Mouse (Mus musculus) neural tube, embryonic 13.5 days (tissue): ENCODE measurements around the gene Prdm16. TPM values are rescaled to one million over a fixed set of nuclear protein-coding genes. Genes with fewer than 3 reads are reported as not detected.

Experiments
- ATAC-seq: fragments of 200-750 bp; cut with Nextera tagmentation; 2 replicates; pipeline ENCODE4 v1.8.0; 2017; ENCODE audit warnings: low read depth, mild to moderate bottlenecking, moderate TSS enrichment, moderate library complexity
- H3K27ac ChIP-seq: fragments of 300-500 bp; sonication (generic); replicated peaks from 2 replicates; pipeline ENCODE4 v1.5.1; 2015; ENCODE audit warnings: moderate library complexity, mild to moderate bottlenecking, inconsistent platforms
- H3K27me3 ChIP-seq: fragments of 300-500 bp; sonication (generic); 2 replicates; pipeline ENCODE4 v1.6.1; 2015; ENCODE audit warnings: mild to moderate bottlenecking, inconsistent platforms
- H3K36me3 ChIP-seq: fragments of 300-500 bp; sonication (generic); 2 replicates; pipeline ENCODE4 v1.6.1; 2015; ENCODE audit warnings: mild to moderate bottlenecking, inconsistent platforms
- H3K4me1 ChIP-seq: fragments of 300-500 bp; sonication (generic); replicated peaks from 2 replicates; pipeline ENCODE4 v1.6.1; 2015; ENCODE audit warnings: inconsistent platforms
- H3K4me2 ChIP-seq: fragments of 300-500 bp; sonication (generic); 2 replicates; pipeline ENCODE4 v1.6.1; 2015; ENCODE audit warnings: inconsistent platforms, mild to moderate bottlenecking, moderate library complexity
- H3K4me3 ChIP-seq: fragments of 300-500 bp; sonication (generic); 2 replicates; pipeline ENCODE4 v1.5.1; 2015; ENCODE audit warnings: mild to moderate bottlenecking, inconsistent platforms
- H3K9ac ChIP-seq: fragments of 300-500 bp; sonication (generic); 2 replicates; pipeline ENCODE4 v1.6.1; 2015; ENCODE audit warnings: moderate library complexity, mild to moderate bottlenecking, inconsistent platforms
- H3K9me3 ChIP-seq: fragments of 300-500 bp; sonication (generic); 2 replicates; pipeline ENCODE4 v1.6.1; 2016; ENCODE audit warnings: inconsistent platforms
- WGBS: fragments of 180-500 bp; shearing (Covaris S2); methylation state at CpG from one replicate; pipeline ENCODE4 v1.1.7; 2015; 5-methylcytosine and 5-hydroxymethylcytosine counted together
- polyA plus RNA-seq: library from polyadenylated mRNA; unstranded; fragments of >200 nt; fragmentation: Nextera tagmentation; extraction: Ambion mirVana; gene quantifications from 2 replicates; pipeline ENCODE4 v1.2.1, GENCODE M21; 2015

Prdm16 gene
- polyA plus RNA-seq, 1 experiment from 2014 or later = 10.0 TPM

DNA sequence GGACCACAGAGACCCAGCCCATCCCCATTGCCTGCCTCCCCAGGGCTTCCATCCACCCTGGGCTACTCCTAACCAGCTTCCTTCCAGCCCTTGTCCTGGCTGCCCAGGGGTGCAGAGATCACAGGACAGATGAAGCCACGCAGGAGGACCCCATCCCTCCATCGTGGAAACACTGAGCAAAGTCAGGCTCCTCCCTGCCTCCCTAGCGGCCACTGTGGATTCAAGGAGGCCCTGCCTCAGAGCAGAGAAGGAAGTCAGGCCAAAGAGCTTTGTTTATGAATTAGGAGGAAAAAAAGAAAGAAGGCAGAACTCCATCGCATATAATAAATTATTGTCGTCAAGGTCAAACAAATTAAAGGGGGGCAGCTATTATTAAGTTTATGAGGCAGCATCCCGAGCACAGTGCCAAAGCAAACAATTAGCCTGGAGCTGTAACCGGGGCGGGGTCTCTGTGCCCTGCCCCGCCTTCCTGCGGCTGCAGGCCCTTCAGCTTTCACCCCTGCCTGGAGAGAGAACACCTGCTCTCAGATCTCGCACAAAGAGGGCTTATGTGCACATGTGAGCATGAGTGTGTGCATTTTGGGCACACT is 288.4 kb downstream of the Prdm16 start:
- Histone ChIP-seq H3K9me3 (no peaks in the 10 kb centered on the region), H3K36me3 (no peaks in the 10 kb centered on the region), H3K4me3 (no peak overlapping the region), H3K27me3 (peaks cover 39% of the 10 kb centered on the region), H3K4me1 (peaks cover 28% of the 10 kb centered on the region), H3K9ac (0 out of 2 replicates have a peak overlapping the region, but pooled peaks have one; percentile 12), H3K4me2 (no peak overlapping the region), H3K27ac (no peak overlapping the region)
- WGBS = 15% methylated on average over 11 of the region's 11 CpGs
- ATAC-seq = no peak

DNA sequence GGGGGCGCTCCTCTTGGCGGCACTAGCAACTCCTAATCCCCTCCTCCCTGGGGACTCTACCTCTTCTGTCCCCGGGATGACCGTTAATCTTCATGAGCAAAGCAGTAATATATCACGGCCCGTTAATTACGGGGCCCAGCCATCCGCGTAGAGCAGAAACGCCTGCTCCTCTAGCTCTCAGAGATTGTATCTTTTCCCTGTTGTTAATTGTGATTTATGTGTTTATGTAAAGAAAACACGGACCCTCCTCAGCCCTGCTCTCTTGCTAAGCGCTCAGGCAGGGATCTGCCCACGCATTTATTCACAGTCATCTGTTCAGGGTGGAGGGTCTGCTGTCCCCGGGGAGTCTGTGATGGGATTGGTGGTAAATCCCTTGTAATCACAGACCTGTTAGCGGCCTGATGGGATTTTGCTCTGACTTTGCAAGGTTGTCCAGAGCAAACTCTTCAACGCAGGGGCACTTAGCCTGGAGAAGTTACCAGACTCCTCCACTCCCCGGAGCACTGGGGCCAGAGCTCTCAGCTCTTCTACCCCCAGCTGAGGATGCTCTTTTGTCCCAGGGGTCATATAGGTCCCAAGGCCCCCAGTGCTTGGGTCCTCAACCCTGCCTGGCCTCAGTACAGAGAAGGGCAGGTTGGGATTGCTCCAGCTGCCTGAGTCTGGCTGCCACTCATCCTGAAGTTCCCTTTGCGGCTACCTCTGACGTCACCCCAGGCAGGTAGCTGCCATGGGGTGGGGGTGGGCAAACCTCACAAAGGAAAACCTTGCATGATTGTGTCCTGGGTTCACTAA is 289.7 kb downstream of the Prdm16 start:
- H3K4me3 ChIP-seq = no peak overlapping the region
- no peaks in the 10 kb centered on the region for H3K9me3 ChIP-seq
- no peak overlapping the region; the same call in 1 of the 2 replicates for H3K27ac ChIP-seq
- H3K27me3 ChIP-seq = peaks cover 34% of the 10 kb centered on the region
- no peak overlapping the region for H3K9ac ChIP-seq
- no peaks in the 10 kb centered on the region for H3K36me3 ChIP-seq
- ATAC-seq = peak; percentile 49
- no peak overlapping the region for H3K4me2 ChIP-seq
- peaks cover 28% of the 10 kb centered on the region for H3K4me1 ChIP-seq
- 18% methylated on average over 19 of the region's 19 CpGs for WGBS

DNA sequence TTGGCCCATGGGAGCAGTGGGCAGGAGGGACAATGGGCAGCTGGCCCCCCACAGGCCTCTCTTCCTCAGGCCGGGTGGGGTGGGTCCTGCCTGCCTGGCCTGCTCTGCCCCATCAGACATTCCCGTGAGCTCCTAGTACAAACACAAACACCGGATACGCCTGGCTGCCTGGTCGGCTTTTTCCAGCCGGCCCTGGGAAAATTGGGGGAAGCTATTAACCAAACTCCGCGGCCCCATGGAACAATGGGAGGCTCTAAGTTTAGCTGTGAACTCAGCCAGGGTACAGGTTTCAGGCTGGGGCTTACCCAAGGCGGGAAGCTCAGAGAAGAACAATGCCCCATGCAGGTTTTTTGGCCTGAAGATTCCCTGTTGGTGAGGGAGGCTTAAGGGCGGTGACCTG is 300.0 kb downstream of the Prdm16 start:
- Histone ChIP-seq H3K9ac (peak overlapping the region; percentile 34; the same call in 1 of the 2 replicates), H3K9me3 (no peaks in the 10 kb centered on the region), H3K4me2 (no peak overlapping the region), H3K4me3 (no peak overlapping the region), H3K36me3 (peaks cover 4% of the 10 kb centered on the region; the same call in 1 of the 2 replicates), H3K27ac (peak overlapping the region; percentile 52; the same call in 1 of the 2 replicates), H3K4me1 (peaks cover 58% of the 10 kb centered on the region), H3K27me3 (peaks cover 66% of the 10 kb centered on the region)
- no peak for ATAC-seq
- 11% methylated on average over 10 of the region's 10 CpGs for WGBS

DNA sequence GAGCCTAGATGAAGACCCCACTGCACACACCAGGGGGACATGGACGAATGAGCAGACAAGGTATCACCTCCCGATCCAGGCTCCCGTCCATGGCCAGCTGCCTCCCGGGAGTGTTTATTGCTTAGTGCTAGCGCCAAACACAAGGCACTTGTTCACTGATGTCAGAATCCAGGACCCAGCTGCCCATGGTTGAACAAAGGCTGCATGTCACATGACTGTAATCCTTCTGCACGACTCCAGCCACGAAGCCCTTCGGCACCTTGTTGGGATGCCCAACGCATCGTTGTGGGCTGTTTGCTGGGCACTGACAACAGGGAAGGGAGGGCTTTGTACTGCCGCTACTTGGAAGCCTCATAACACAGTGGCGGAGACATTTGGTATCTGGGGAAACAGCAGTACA is 300.9 kb downstream of the Prdm16 start, which contains the start of gene B230104I21Rik:
B230104I21Rik (plus strand) TSS at position 367 of the 400 bp plus-strand sequence.
- Histone ChIP-seq H3K4me1 (peaks cover 67% of the 10 kb centered on the region), H3K9ac (peak within 1 kb of the TSS; percentile 52), H3K9me3 (no peaks in the 10 kb centered on the region), H3K27ac (peak within 1 kb of the TSS; percentile 52), H3K27me3 (peaks cover 66% of the 10 kb centered on the region), H3K4me3 (peak within 1 kb of the TSS; percentile 20), H3K4me2 (peak within 1 kb of the TSS; percentile 38), H3K36me3 (no peaks in the 10 kb centered on the region)
- peak; percentile 33 for ATAC-seq
- 24% methylated on average over 12 of the region's 12 CpGs for WGBS

DNA sequence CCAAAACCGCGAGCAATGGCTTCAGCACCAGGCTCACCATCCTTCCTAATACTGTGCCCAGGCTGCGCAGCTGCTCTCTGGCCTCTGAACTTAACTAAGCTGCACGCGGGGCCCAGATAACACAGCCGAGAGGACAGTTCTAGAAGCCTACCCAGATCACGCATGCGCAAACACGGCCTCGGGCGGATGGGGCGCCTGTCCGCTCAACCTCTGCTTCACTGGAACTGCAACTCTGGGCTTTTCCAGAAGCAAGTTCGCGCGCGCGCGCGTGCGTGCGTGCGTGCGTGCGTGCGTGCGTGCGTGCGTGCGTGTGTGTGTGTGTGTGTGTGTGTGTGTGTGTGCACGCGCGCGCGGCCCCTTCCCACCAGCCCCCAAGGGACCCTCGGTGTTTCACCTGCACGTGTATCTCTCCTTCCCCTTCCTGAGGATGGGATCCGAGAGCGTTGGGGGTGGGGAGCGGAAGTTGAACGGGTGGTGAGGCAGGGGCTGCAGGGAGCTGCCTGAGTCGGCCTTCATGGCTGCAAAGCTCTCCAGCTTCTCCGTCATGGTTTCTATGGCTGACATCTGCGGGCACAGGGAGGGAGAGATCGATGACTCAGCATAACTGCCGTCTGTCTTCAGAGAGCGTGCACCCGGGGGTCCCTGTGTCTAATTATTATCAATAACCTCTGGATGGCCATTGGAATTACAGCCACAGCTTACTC is 301.8 kb downstream of the Prdm16 start:
- Histone ChIP-seq H3K36me3 (no peaks in the 10 kb centered on the region), H3K9ac (peak overlapping the region; percentile 52; the same call in 1 of the 2 replicates), H3K9me3 (no peaks in the 10 kb centered on the region), H3K27me3 (peaks cover 68% of the 10 kb centered on the region), H3K4me1 (peaks cover 76% of the 10 kb centered on the region), H3K27ac (no peak overlapping the region), H3K4me2 (peak overlapping the region; percentile 38), H3K4me3 (peak overlapping the region; percentile 20)
- 54% methylated on average over 48 of the region's 48 CpGs for WGBS
- ATAC-seq = no peak

DNA sequence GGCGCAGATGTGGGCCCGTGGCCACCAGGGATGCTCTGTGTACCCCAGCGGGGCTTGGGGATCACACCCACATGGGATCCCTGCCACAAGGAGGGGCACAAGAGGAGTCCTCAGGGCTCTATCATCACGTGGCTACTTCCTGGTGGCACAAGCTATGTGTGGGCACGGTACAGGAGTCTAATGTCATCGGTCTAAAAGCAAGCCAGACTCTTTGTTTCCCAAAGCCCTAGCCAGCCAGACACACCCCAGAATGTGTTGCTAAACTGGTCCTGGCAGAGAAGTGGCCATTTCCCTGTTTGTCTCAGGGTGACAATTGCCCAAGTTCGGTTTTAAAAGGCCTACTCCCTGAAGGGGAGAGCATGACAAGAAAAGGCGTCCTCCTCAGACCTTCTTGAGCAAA is 303.4 kb downstream of the Prdm16 start:
- WGBS = 32% methylated on average over 8 of the region's 8 CpGs
- peak; percentile 13; the same call in 1 of the 2 replicates for ATAC-seq
- H3K27ac ChIP-seq = peak overlapping the region; percentile 14; the same call in 1 of the 2 replicates
- no peaks in the 10 kb centered on the region for H3K36me3 ChIP-seq
- H3K4me1 ChIP-seq = peaks cover 88% of the 10 kb centered on the region
- H3K27me3 ChIP-seq = peaks cover 56% of the 10 kb centered on the region
- H3K4me3 ChIP-seq = no peak overlapping the region
- H3K9me3 ChIP-seq = no peaks in the 10 kb centered on the region
- H3K4me2 ChIP-seq = no peak overlapping the region
- 0 out of 2 replicates have a peak overlapping the region, but pooled peaks have one; percentile 41 for H3K9ac ChIP-seq

DNA sequence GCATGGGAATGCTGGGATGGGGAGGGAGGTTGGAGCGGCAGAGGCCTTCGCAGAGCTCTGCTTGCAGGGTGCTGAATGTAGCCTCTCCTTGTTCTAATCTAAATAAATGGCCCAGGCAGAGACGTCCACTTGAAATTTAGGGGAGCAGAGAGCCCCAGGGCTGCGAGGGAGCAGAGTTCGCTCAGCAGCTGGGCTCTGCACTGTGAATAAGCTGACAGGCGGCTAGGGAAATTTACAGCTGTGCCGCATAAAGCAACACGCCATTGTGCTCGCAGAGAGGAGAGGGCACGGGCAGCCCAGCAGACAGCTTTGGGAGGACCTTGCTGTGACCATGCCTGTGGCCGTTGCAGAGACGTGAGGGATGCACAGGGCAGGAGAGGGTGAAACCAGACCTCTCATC is 305.4 kb downstream of the Prdm16 start:
- Histone ChIP-seq H3K27ac (peak overlapping the region; percentile 61), H3K9ac (peak overlapping the region; percentile 41), H3K27me3 (peaks cover 55% of the 10 kb centered on the region), H3K4me1 (peaks cover 75% of the 10 kb centered on the region), H3K9me3 (no peaks in the 10 kb centered on the region), H3K4me3 (no peak overlapping the region), H3K4me2 (peak overlapping the region; percentile 13; the same call in 1 of the 2 replicates), H3K36me3 (no peaks in the 10 kb centered on the region)
- peak; percentile 17 for ATAC-seq
- 4% methylated on average over 12 of the region's 12 CpGs for WGBS

DNA sequence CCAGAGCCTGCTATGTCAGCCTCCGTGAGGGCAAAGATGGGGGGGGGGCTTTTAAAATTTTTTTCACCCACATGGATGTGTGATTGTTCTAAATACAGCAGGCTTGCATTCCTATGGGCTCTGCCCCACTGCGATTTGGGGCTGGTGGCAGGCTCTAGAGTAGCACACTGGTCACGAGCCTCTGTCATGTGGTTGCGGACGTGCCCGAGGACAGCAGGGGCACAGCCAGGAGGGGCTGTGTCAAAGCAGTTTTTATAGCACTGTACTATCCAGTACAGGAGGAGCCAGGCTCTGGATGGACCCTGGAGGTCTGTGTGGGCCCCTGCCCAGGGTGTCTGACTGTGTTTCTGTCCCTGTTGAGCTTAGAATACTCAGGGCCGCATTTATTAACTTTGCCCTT is 306.7 kb downstream of the Prdm16 start:
- H3K36me3 ChIP-seq = no peaks in the 10 kb centered on the region
- peaks cover 56% of the 10 kb centered on the region for H3K27me3 ChIP-seq
- H3K4me3 ChIP-seq = no peak overlapping the region
- 62% methylated on average over 7 of the region's 7 CpGs for WGBS
- H3K9me3 ChIP-seq = no peaks in the 10 kb centered on the region
- no peak for ATAC-seq
- H3K27ac ChIP-seq = no peak overlapping the region
- H3K4me2 ChIP-seq = no peak overlapping the region
- H3K4me1 ChIP-seq = peaks cover 63% of the 10 kb centered on the region
- peak overlapping the region; percentile 41; the same call in 1 of the 2 replicates for H3K9ac ChIP-seq

DNA sequence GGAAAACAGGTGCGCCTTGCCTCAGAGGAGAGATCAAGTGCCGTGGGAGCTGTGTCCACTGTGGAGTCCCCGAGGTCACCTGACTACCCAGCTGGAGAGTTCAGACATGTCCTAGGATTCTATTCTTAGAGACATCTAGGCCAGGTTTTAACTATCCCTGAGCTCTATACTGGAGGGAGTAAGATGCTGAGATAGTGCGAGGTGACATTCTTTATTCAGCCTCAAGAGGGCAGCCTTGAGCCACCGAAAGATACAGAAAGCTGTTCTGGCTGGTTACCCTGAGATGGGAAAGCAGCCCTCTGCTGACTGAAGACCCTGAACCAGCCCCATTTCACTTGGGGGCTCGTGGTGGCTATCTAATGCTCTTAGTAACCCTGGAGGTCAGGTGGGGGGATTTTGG is 307.8 kb downstream of the Prdm16 start:
- Histone ChIP-seq H3K9me3 (no peaks in the 10 kb centered on the region), H3K4me3 (no peak overlapping the region), H3K27me3 (peaks cover 46% of the 10 kb centered on the region), H3K9ac (no peak overlapping the region), H3K27ac (no peak overlapping the region), H3K36me3 (no peaks in the 10 kb centered on the region), H3K4me2 (0 out of 2 replicates have a peak overlapping the region, but pooled peaks have one; percentile 13), H3K4me1 (peaks cover 51% of the 10 kb centered on the region)
- WGBS = 5% methylated on average over 6 of the region's 6 CpGs
- peak; percentile 40 for ATAC-seq

DNA sequence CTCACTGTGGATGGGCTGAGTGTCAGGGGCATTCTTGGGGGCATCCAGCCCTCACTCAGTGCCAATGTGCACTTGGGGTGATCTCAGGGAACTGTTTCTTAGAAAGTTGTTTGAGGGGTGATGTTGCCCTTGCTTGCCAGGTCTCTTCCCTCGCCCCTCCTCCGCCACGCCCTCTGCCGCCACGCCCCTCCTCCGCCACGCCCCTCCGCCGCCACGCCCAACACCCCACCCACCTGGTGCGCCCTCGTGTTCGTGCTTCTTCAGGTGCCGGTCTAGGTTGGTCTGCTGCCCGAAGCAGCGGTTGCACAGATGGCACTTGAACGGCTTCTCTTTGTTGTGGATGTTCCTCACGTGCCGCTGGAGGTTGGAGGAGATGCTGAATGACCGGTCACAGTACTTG is 308.2 kb downstream of the Prdm16 start:
- Histone ChIP-seq H3K4me2 (0 out of 2 replicates have a peak overlapping the region, but pooled peaks have one; percentile 13), H3K9me3 (no peaks in the 10 kb centered on the region), H3K36me3 (no peaks in the 10 kb centered on the region), H3K27me3 (peaks cover 44% of the 10 kb centered on the region), H3K9ac (no peak overlapping the region), H3K4me3 (no peak overlapping the region), H3K27ac (no peak overlapping the region), H3K4me1 (peaks cover 47% of the 10 kb centered on the region)
- ATAC-seq = no peak
- WGBS = 6% methylated on average over 19 of the region's 20 CpGs

DNA sequence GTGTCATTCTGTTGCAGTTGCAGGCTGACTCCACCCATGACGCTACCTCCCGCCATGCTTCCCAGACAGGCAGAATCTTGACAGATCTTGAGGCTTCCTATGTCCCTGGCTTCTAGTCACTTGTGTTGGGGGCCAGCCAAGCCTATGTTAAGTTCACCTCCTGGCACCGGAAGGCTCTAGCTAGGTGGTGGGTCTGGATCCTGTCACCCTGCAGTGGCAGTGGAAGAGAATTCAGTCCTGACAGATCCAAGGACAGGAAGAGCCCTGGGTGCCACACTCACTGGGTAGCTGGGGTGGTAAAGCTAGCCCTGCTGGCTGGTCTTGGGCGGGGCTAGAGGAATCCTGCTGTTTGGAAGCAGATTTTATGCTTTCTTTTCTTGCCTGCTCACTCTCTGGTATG is 311.3 kb downstream of the Prdm16 start:
- H3K4me3 ChIP-seq = no peak overlapping the region
- H3K4me1 ChIP-seq = peaks cover 18% of the 10 kb centered on the region
- 67% methylated on average over 4 of the region's 4 CpGs for WGBS
- H3K27me3 ChIP-seq = peaks cover 39% of the 10 kb centered on the region
- H3K36me3 ChIP-seq = no peaks in the 10 kb centered on the region
- H3K4me2 ChIP-seq = no peak overlapping the region
- H3K27ac ChIP-seq = no peak overlapping the region
- no peak for ATAC-seq
- no peak overlapping the region for H3K9ac ChIP-seq
- no peaks in the 10 kb centered on the region for H3K9me3 ChIP-seq

DNA sequence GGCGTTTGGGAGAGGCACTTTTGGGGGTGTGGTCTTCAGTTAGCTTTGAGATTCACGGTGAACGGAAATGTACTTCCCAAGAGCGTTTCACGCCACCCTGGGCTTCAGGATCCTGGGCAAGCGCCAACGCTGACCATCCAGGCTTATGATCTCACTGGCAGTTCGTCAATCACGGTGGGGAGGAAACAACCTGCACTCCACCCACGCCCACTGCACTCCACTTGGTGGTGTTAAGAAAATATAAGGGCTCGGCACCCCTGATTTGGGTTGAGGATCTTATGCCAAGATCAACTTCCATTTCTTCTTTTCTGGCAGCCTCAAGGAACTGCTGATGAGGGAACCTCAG is 323.1 kb downstream of the Prdm16 start:
- 78% methylated on average over 11 of the region's 11 CpGs for WGBS
- no peaks in the 10 kb centered on the region for H3K9me3 ChIP-seq
- no peak overlapping the region for H3K9ac ChIP-seq
- H3K27me3 ChIP-seq = no peaks in the 10 kb centered on the region
- no peak overlapping the region for H3K4me2 ChIP-seq
- H3K27ac ChIP-seq = peak overlapping the region; percentile 67
- no peaks in the 10 kb centered on the region for H3K36me3 ChIP-seq
- peaks cover 5% of the 10 kb centered on the region for H3K4me1 ChIP-seq
- no peak overlapping the region for H3K4me3 ChIP-seq
- no peak for ATAC-seq
